ENCODE assay signal across 17 mouse cellular contexts in genomic region chr3:116210720-116211121, GRCm38 (mm10). TPM values are rescaled to one million over a fixed set of nuclear protein-coding genes. Genes with fewer than 3 reads are reported as not detected.
DNase-seq lines count a peak whose midpoint lies in the region; ATAC-seq and TF ChIP-seq lines count a peak whose summit lies in the region.
"Had no signal": no experiment of that assay in that cellular context is flagged by ENCODE, and none has a peak within 500 bp of the region (broad histone marks: within the 10 kb centered on the region; RNA-seq: fewer than 3 reads in every experiment).

No protein-coding gene starts in this region.

- TF ChIP-seq CTCF in CH12.LX (conservative IDR thresholded peaks at IDR 0.05 in 1 of 2, IDR thresholded peaks at IDR 0.05 in 1 of 2; ENCODE audit: low read depth in 2 of 2, low read length in 2 of 2): no peak
- TF ChIP-seq CTCF in gastrocnemius, adult 2 months (IDR thresholded peaks at IDR 0.05): no peak

- dilution Hi-C loops in CH12.LX (cut with MboI; ENCODE audit: extremely low pct_ligation_motif_present, extremely low pct_unique_long_range_greater_than_20kb, low sequenced_read_pairs): no loop called here

- H3K79me2 ChIP-seq in CH12.LX (replicated peaks; ENCODE audit: control insufficient read depth, extremely low read depth, insufficient read depth, poor library complexity, severe bottlenecking): no peaks in the 10 kb centered on the region

- no peak overlapping the region for H3K4me3 ChIP-seq in heart, embryonic 11.5 days (ENCODE audit: low read depth, low read length)
- H3K4me3 ChIP-seq in CH12.LX (replicated peaks in 1 of 3; ENCODE audit: low read depth in 2 of 3, low read length in 2 of 3, poor library complexity in 1 of 3): no peak overlapping the region
- peak overlapping the region; percentile 28; the same call in 1 of the 2 replicates for H3K4me3 ChIP-seq in gastrocnemius, adult 2 months
- H3K4me3 ChIP-seq: forebrain, embryonic 15.5 days; hindbrain, embryonic 10.5 days; liver, embryonic 13.5 days had no signal

- H3K4me2 ChIP-seq in heart, embryonic 11.5 days: no peak overlapping the region
- peak overlapping the region; percentile 16; the same call in 1 of the 2 replicates for H3K4me2 ChIP-seq in CH12.LX (ENCODE audit: insufficient read depth, low read depth, poor library complexity, severe bottlenecking)
- H3K4me2 ChIP-seq: forebrain, embryonic 15.5 days; liver, embryonic 13.5 days had no signal

- no peak for TF ChIP-seq EP300 in CH12.LX (IDR thresholded peaks at IDR 0.05; ENCODE audit: low read length)

- no peaks in the 10 kb centered on the region for H3K27me3 ChIP-seq in heart, embryonic 11.5 days (ENCODE audit: control insufficient read depth, insufficient read depth, low read length)
- no peaks in the 10 kb centered on the region for H3K27me3 ChIP-seq in CH12.LX (replicated peaks)
- H3K27me3 ChIP-seq: forebrain, embryonic 15.5 days; liver, embryonic 13.5 days had no signal

- H3K36me3 ChIP-seq in heart, embryonic 11.5 days (ENCODE audit: control insufficient read depth, insufficient read depth, low read length): no peaks in the 10 kb centered on the region
- H3K36me3 ChIP-seq in CH12.LX (replicated peaks in 1 of 2; ENCODE audit: control insufficient read depth in 1 of 2, insufficient read depth in 1 of 2, low read length in 1 of 2): no peaks in the 10 kb centered on the region
- H3K36me3 ChIP-seq: forebrain, embryonic 15.5 days; hindbrain, embryonic 10.5 days; liver, embryonic 13.5 days had no signal

- TF ChIP-seq RAD21 in CH12.LX (IDR thresholded peaks at IDR 0.05; ENCODE audit: low read depth, low read length): no peak

- intact Hi-C loops in gastrocnemius, adult 2 months (cut with DNase I): loop anchor here (10.0 kb wide), 1 partner anchor 176 kb away; no protein-coding TSS in a partner anchor
- intact Hi-C loops in left cerebral cortex, postnatal 10 days (cut with DNase I): no loop called here

- H3K9ac ChIP-seq in heart, embryonic 11.5 days (ENCODE audit: low read depth, low read length): no peak overlapping the region
- H3K9ac ChIP-seq in CH12.LX (ENCODE audit: insufficient read depth, low read depth): no peak overlapping the region
- H3K9ac ChIP-seq: forebrain, embryonic 15.5 days; liver, embryonic 13.5 days had no signal

- H3K27ac ChIP-seq in heart, embryonic 11.5 days (ENCODE audit: low read depth, low read length): no peak overlapping the region
- no peak overlapping the region for H3K27ac ChIP-seq in CH12.LX (ENCODE audit: insufficient read depth, low read depth)
- peak overlapping the region; percentile 53 for H3K27ac ChIP-seq in gastrocnemius, adult 2 months
- H3K27ac ChIP-seq: forebrain, embryonic 15.5 days; hindbrain, embryonic 10.5 days; liver, embryonic 13.5 days had no signal

- ATAC-seq in heart, embryonic 11.5 days (replicated peaks; ENCODE audit: insufficient number of reproducible peaks, low FRiP score, low TSS enrichment): no peak
- ATAC-seq: activated CD4-positive, CD25-positive, alpha-beta regulatory T cell, adult 4 months; forebrain, embryonic 15.5 days; intestine, embryonic 16.5 days had no signal

- peak; percentile 62 to 70 for DNase-seq in heart, adult 9 months (ENCODE audit: low spot score in 2 of 2)
- DNase-seq in CH12.LX (ENCODE audit: extremely low read depth): peak; percentile 51
- no peak for DNase-seq in gastrocnemius, adult 2 months
- peak; percentile 31 to 54 for DNase-seq in kidney, postnatal 36 days
- DNase-seq in left cerebral cortex, postnatal 10 days (ENCODE audit: extremely low spot score in 1 of 2, low spot score in 2 of 2): no peak
- no peak for DNase-seq in layer of hippocampus, postnatal 14 days (ENCODE audit: low spot score in 2 of 2)
- DNase-seq in urinary bladder, adult 2 months (ENCODE audit: low spot score): no peak
- DNase-seq: cerebellum, adult 11 months; liver, embryonic 13.5 days; right cerebral cortex, adult 18-20 months; thymus, adult 18-20 months had no signal

- in situ Hi-C loops in CH12.LX (cut with MboI; ENCODE audit: low pct_ligation_motif_present, low pct_unique_long_range_greater_than_20kb, low sequenced_read_pairs): loop anchor here (25.0 kb wide), 1 partner anchor 148 kb away; no protein-coding TSS in a partner anchor

- no peaks in the 10 kb centered on the region for H3K4me1 ChIP-seq in heart, embryonic 11.5 days (ENCODE audit: control insufficient read depth, insufficient read depth, low read length)
- H3K4me1 ChIP-seq in CH12.LX (ENCODE audit: control insufficient read depth in 1 of 2, insufficient read depth in 2 of 2): peaks cover 5 to 8% of the 10 kb centered on the region in 2 experiments; a peak in 3 of 4 replicates
- H3K4me1 ChIP-seq: forebrain, embryonic 15.5 days; hindbrain, embryonic 10.5 days; liver, embryonic 13.5 days had no signal

- 66% methylated on average over 8 of the region's 8 CpGs for WGBS in heart, embryonic 11.5 days (ENCODE audit: insufficient replicate concordance)

- TF ChIP-seq POLR2A in CH12.LX (IDR thresholded peaks at IDR 0.05; ENCODE audit: low read depth, low read length): no peak

- H3K9me3 ChIP-seq in heart, embryonic 11.5 days (replicated peaks; ENCODE audit: control insufficient read depth, low read length): no peaks in the 10 kb centered on the region
- H3K9me3 ChIP-seq in CH12.LX (replicated peaks; ENCODE audit: low read length): no peaks in the 10 kb centered on the region
- H3K9me3 ChIP-seq: forebrain, embryonic 15.5 days; hindbrain, embryonic 10.5 days; liver, embryonic 13.5 days had no signal

TF ChIP-seq in CH12.LX, 34 proteins besides CTCF, POLR2A, EP300 and RAD21:
- TF ChIP-seq ETS1 (conservative IDR thresholded peaks at IDR 0.05; ENCODE audit: low read depth, low read length) (peak; percentile 38), IRF4 (IDR thresholded peaks at IDR 0.05; ENCODE audit: low read depth, low read length) (peak; percentile 28; the same call in 1 of the 2 replicates), MXI1 (IDR thresholded peaks at IDR 0.05; ENCODE audit: low read depth, low read length) (no peak), MAFK (IDR thresholded peaks at IDR 0.05; ENCODE audit: insufficient replicate concordance, low read length) (0 out of 2 replicates have a peak, but pooled peaks have one; percentile 5), TBP (conservative IDR thresholded peaks at IDR 0.05; ENCODE audit: low read depth, low read length) (no peak), HCFC1 (IDR thresholded peaks at IDR 0.05; ENCODE audit: low read depth, low read length) (no peak), E2F4 (IDR thresholded peaks at IDR 0.05; ENCODE audit: insufficient replicate concordance, low read depth, low read length) (no peak), ZNF384 (IDR thresholded peaks at IDR 0.05; ENCODE audit: low read depth, low read length) (no peak), NRF1 (IDR thresholded peaks at IDR 0.05; ENCODE audit: low read depth, low read length) (no peak), UBTF (IDR thresholded peaks at IDR 0.05; ENCODE audit: low read depth, low read length) (no peak), CHD2 (IDR thresholded peaks at IDR 0.05; ENCODE audit: low read length) (no peak), ZC3H11A (IDR thresholded peaks at IDR 0.05; ENCODE audit: low read depth, low read length) (no peak), BHLHE40 (IDR thresholded peaks at IDR 0.05; ENCODE audit: low read depth, low read length) (peak; percentile 62)

RNA-seq across cellular contexts. Expression of gene Gpr88, which starts 42.6 kb away (rescaled TPM):
- polyA plus RNA-seq in heart, embryonic 11.5 days (2014; fragmentation: Nextera tagmentation; extraction: Ambion mirVana): 0.11 and 0.34 TPM in 2 replicates
- total RNA-seq in CH12.LX (2012; rRNA removed): not detected in 2 replicates
- not detected in 2 replicates for total RNA-seq in CH12.LX (2014; rRNA removed)
- polyA plus RNA-seq in CH12.LX (2012; ENCODE audit: insufficient read length, low read depth): not detected in 2 replicates
- not detected for total RNA-seq in gastrocnemius, adult 2 months (2021)
- total RNA-seq in left cerebral cortex, postnatal 10 days (2021): 10 to 100 TPM; 58.0 to 83.2 TPM
- total RNA-seq in layer of hippocampus, postnatal 14 days (2021): 1 to 10 TPM; 3.6 to 4.2 TPM
- 1.1 and 1.2 TPM in 2 replicates for polyA plus RNA-seq in urinary bladder, adult 2 months (2012; rRNA removed)
- total RNA-seq: common myeloid progenitor, adult 5-6 weeks had no signal
- polyA plus RNA-seq: activated CD4-positive, CD25-positive, alpha-beta regulatory T cell, adult 4 months had no signal

Comparison
In these comparisons a context has a peak if more than half of its experiments do, and no peak if none do; other contexts are left out.
1. DNase-seq: peak in heart, adult 9 months (2 of 2), CH12.LX (single experiment) and kidney, postnatal 36 days (2 of 2); none in gastrocnemius, adult 2 months (single experiment), left cerebral cortex, postnatal 10 days (0 of 2), layer of hippocampus, postnatal 14 days (0 of 2) and urinary bladder, adult 2 months (single experiment).
2. RNA of gene Gpr88, which starts 42.6 kb away (total RNA-seq): 58.0 to 83.2 TPM in left cerebral cortex, postnatal 10 days; 3.6 to 4.2 TPM in layer of hippocampus, postnatal 14 days, not detected in gastrocnemius, adult 2 months and not detected in CH12.LX; every median in the first group is over 10 times any median in the second.